Mouse (Mus musculus): ENCODE measurements at regions not wholly inside any gene's neighbourhood (a gene's known extent, or its start where the extent isn't known, plus 50 kb on each side); places are given as distances from the start of the nearest gene placed in this dataset.

GRCm38 (mm10) chr10:38458975-38459374 is 362.6 kb downstream of the Rfpl4b start:
- H3K27me3 ChIP-seq (ENCODE audit: insufficient read depth, low read length): no peaks in the 10 kb centered on the region
- no peak overlapping the region for H3K27ac ChIP-seq (ENCODE audit: low read depth, low read length)
- H3K4me3 ChIP-seq (ENCODE audit: low read depth, low read length): no peak overlapping the region
- H3K9me3 ChIP-seq (ENCODE audit: low read length): no peaks in the 10 kb centered on the region
- H3K4me2 ChIP-seq (ENCODE audit: low read depth, low read length, poor library complexity, severe bottlenecking): no peak overlapping the region
- no peaks in the 10 kb centered on the region for H3K36me3 ChIP-seq (ENCODE audit: insufficient read depth, low read length)
- TF ChIP-seq CTCF (IDR thresholded peaks at IDR 0.05): no peak
- no peak for DNase-seq (ENCODE audit: low spot score)
- WGBS: 69% methylated on average over 3 of the region's 3 CpGs
- no peak for ATAC-seq (ENCODE audit: low FRiP score)
- H3K4me1 ChIP-seq (ENCODE audit: insufficient read depth, low read length): no peaks in the 10 kb centered on the region
- H3K9ac ChIP-seq (replicated peaks; ENCODE audit: low read length, poor library complexity, severe bottlenecking): no peak overlapping the region

DNA sequence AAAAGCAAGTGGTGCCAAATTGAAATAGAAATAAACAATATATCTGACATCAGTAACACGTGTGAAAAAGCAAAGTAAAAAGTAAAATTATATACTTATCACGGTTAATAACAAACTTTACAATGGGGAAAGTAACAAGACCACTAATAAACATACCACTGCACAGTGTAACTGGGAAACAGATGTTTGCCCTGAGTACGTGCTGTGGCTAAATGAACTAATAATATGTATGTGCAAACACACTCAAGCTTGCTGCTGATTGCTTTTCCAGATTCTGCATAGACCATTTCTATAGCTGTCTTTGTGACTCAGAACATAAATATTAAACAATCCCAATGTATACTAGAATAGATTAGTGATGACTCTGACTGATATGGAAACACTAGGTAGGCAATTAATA is 363.2 kb downstream of the Rfpl4b start:
- WGBS: 80% methylated on average over 3 of the region's 3 CpGs

DNA sequence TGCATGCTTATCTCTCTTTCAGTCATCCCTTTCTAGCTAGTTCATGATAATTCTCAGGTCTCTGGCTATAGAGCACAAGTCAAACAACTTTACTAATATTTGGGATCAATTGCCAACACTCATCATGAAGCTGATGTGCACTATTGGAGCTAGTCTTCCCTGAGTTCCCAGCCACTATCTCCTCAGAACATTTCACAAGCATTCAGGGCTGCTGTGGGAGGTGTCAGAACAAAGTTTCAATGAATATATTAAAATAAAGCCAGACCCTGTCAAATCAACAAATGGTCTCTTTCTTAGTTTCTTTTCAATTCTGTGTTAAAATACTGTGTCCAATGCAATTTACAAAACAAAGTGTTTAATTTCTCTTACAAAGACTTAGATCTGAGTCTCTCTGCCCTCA is 364.8 kb downstream of the Rfpl4b start:
- Histone ChIP-seq H3K4me1 (ENCODE audit: insufficient read depth, low read length) (no peaks in the 10 kb centered on the region), H3K36me3 (ENCODE audit: insufficient read depth, low read length) (no peaks in the 10 kb centered on the region), H3K4me2 (ENCODE audit: low read depth, low read length, poor library complexity, severe bottlenecking) (no peak overlapping the region), H3K9ac (replicated peaks; ENCODE audit: low read length, poor library complexity, severe bottlenecking) (no peak overlapping the region), H3K9me3 (ENCODE audit: low read length) (no peaks in the 10 kb centered on the region), H3K27me3 (ENCODE audit: insufficient read depth, low read length) (no peaks in the 10 kb centered on the region), H3K27ac (ENCODE audit: low read depth, low read length) (no peak overlapping the region), H3K4me3 (ENCODE audit: low read depth, low read length) (no peak overlapping the region)
- TF ChIP-seq CTCF (IDR thresholded peaks at IDR 0.05): no peak
- DNase-seq (ENCODE audit: low spot score) (no peak), ATAC-seq (ENCODE audit: low FRiP score) (no peak)

More for the DNA sequence above, 363.2 kb downstream of the Rfpl4b start:
- Histone ChIP-seq H3K27ac (ENCODE audit: low read depth, low read length) (no peak overlapping the region), H3K4me1 (ENCODE audit: insufficient read depth, low read length) (no peaks in the 10 kb centered on the region), H3K36me3 (ENCODE audit: insufficient read depth, low read length) (no peaks in the 10 kb centered on the region), H3K4me3 (ENCODE audit: low read depth, low read length) (no peak overlapping the region), H3K27me3 (ENCODE audit: insufficient read depth, low read length) (no peaks in the 10 kb centered on the region), H3K4me2 (ENCODE audit: low read depth, low read length, poor library complexity, severe bottlenecking) (no peak overlapping the region), H3K9ac (replicated peaks; ENCODE audit: low read length, poor library complexity, severe bottlenecking) (no peak overlapping the region), H3K9me3 (ENCODE audit: low read length) (no peaks in the 10 kb centered on the region)
- ATAC-seq (ENCODE audit: low FRiP score): no peak
- no peak for DNase-seq (ENCODE audit: low spot score)
- TF ChIP-seq CTCF (IDR thresholded peaks at IDR 0.05): no peak

DNA sequence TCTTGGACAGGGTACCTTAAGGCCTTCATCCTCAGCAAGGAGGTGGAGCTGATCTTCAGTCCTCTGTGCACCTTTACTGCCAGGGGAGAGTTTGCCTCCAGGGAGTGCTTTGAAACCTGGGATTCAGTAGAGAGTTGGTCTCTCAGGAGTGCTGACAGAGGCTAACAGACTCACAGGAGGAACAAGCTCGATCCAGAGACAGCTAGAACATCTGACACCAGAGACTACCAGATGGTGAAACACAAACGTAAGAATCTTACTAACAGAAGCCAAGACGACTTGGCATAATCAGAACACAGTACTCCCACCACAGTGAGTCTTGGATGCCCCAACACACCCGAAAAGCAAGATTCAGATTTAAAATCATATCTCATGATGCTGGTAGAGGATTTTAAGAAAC is 372.3 kb downstream of the Rfpl4b start:
- H3K4me1 ChIP-seq (ENCODE audit: insufficient read depth, low read length): no peaks in the 10 kb centered on the region
- no peak for DNase-seq (ENCODE audit: low spot score)
- no peak overlapping the region for H3K4me3 ChIP-seq (ENCODE audit: low read depth, low read length)
- H3K36me3 ChIP-seq (ENCODE audit: insufficient read depth, low read length): no peaks in the 10 kb centered on the region
- 89% methylated on average over 4 of the region's 4 CpGs for WGBS
- H3K9ac ChIP-seq (replicated peaks; ENCODE audit: low read length, poor library complexity, severe bottlenecking): no peak overlapping the region
- no peak overlapping the region for H3K4me2 ChIP-seq (ENCODE audit: low read depth, low read length, poor library complexity, severe bottlenecking)
- no peaks in the 10 kb centered on the region for H3K27me3 ChIP-seq (ENCODE audit: insufficient read depth, low read length)
- TF ChIP-seq CTCF (IDR thresholded peaks at IDR 0.05): no peak
- ATAC-seq (ENCODE audit: low FRiP score): no peak
- H3K27ac ChIP-seq (ENCODE audit: low read depth, low read length): no peak overlapping the region
- no peaks in the 10 kb centered on the region for H3K9me3 ChIP-seq (ENCODE audit: low read length)

- DNase-seq (ENCODE audit: low spot score) (no peak), ATAC-seq (ENCODE audit: low FRiP score) (no peak)
- no peaks in the 10 kb centered on the region for H3K4me1 ChIP-seq (ENCODE audit: insufficient read depth, low read length)
- H3K27me3 ChIP-seq (ENCODE audit: insufficient read depth, low read length): no peaks in the 10 kb centered on the region
- H3K27ac ChIP-seq (ENCODE audit: low read depth, low read length): no peak overlapping the region
- WGBS: 100% methylated on average over 1 of the region's 1 CpGs
- no peaks in the 10 kb centered on the region for H3K9me3 ChIP-seq (ENCODE audit: low read length)
- no peak overlapping the region for H3K4me2 ChIP-seq (ENCODE audit: low read depth, low read length, poor library complexity, severe bottlenecking)
- no peak for TF ChIP-seq CTCF (IDR thresholded peaks at IDR 0.05)
- no peak overlapping the region for H3K4me3 ChIP-seq (ENCODE audit: low read depth, low read length)
- H3K36me3 ChIP-seq (ENCODE audit: insufficient read depth, low read length): no peaks in the 10 kb centered on the region
- H3K9ac ChIP-seq (replicated peaks; ENCODE audit: low read length, poor library complexity, severe bottlenecking): no peak overlapping the region
These were observed 373.9 kb downstream of the Rfpl4b start for GRCm38 (mm10) chr10:38447706-38448105.

- no peak for DNase-seq (ENCODE audit: low spot score)
- H3K36me3 ChIP-seq (ENCODE audit: insufficient read depth, low read length): no peaks in the 10 kb centered on the region
- no peaks in the 10 kb centered on the region for H3K9me3 ChIP-seq (ENCODE audit: low read length)
- H3K27ac ChIP-seq (ENCODE audit: low read depth, low read length): no peak overlapping the region
- H3K27me3 ChIP-seq (ENCODE audit: insufficient read depth, low read length): no peaks in the 10 kb centered on the region
- TF ChIP-seq CTCF (IDR thresholded peaks at IDR 0.05): no peak
- no peak for ATAC-seq (ENCODE audit: low FRiP score)
- no peak overlapping the region for H3K4me2 ChIP-seq (ENCODE audit: low read depth, low read length, poor library complexity, severe bottlenecking)
- H3K4me1 ChIP-seq (ENCODE audit: insufficient read depth, low read length): no peaks in the 10 kb centered on the region
- no peak overlapping the region for H3K9ac ChIP-seq (replicated peaks; ENCODE audit: low read length, poor library complexity, severe bottlenecking)
- H3K4me3 ChIP-seq (ENCODE audit: low read depth, low read length): no peak overlapping the region
These were observed 374.3 kb downstream of the Rfpl4b start for GRCm38 (mm10) chr10:38447256-38447655.

DNA sequence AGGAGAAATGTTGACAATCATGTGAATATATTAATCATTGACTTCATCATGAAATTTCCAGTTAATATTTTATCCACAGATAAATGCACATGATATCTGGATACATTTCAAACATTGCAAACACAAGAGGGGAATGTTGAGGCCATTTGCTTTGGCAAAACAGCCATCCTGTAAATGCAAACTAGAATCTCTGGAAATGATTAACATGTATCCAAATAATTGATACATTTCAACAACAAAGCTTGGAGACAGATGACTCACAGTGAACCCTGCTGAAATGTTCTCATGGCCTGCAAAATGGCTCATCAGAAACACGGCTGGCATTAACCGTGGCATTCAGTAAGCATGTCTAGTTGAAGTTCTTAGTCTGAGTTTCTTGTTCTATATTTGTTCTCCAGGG is 382.3 kb downstream of the Rfpl4b start:
- DNase-seq (ENCODE audit: low spot score): no peak
- no peak for TF ChIP-seq CTCF (IDR thresholded peaks at IDR 0.05)
- WGBS: 99% methylated on average over 2 of the region's 2 CpGs
- ATAC-seq (ENCODE audit: low FRiP score): no peak
- Histone ChIP-seq H3K4me2 (ENCODE audit: low read depth, low read length, poor library complexity, severe bottlenecking) (no peak overlapping the region), H3K27ac (ENCODE audit: low read depth, low read length) (no peak overlapping the region), H3K27me3 (ENCODE audit: insufficient read depth, low read length) (no peaks in the 10 kb centered on the region), H3K9me3 (ENCODE audit: low read length) (0 out of 2 replicates have a peak, but pooled peaks cover 3% of the 10 kb centered on the region), H3K4me3 (ENCODE audit: low read depth, low read length) (no peak overlapping the region), H3K9ac (replicated peaks; ENCODE audit: low read length, poor library complexity, severe bottlenecking) (no peak overlapping the region), H3K4me1 (ENCODE audit: insufficient read depth, low read length) (no peaks in the 10 kb centered on the region), H3K36me3 (ENCODE audit: insufficient read depth, low read length) (no peaks in the 10 kb centered on the region)

Data from midbrain, postnatal 0 days (tissue).